Mouse (Mus musculus) kidney, embryonic 16.5 days (tissue): Measurements from ENCODE around the gene Efcab5. TPM values are rescaled to one million over a fixed set of nuclear protein-coding genes. Genes with fewer than 3 reads are reported as not detected.
"Not testable (repeated sequence)": the region's sequence is repeated elsewhere in the genome, so short reads cannot be mapped to it uniquely, and the experiment has no call there.

ENCODE experiments used
- ATAC-seq: fragments of 200-750 bp; cut with Nextera tagmentation; 2 replicates; pipeline ENCODE4 v1.8.0; 2017; ENCODE audit warnings: moderate TSS enrichment; ENCODE audit not compliant: low FRiP score, low TSS enrichment
- H3K27ac ChIP-seq: fragments of 300-500 bp; sonication (generic); 2 replicates; pipeline ENCODE4 v1.5.1; 2014; ENCODE audit warnings: low read length
- H3K27me3 ChIP-seq: fragments of 300-500 bp; sonication (generic); 2 replicates; pipeline ENCODE4 v1.6.1; 2014; ENCODE audit warnings: low read length, control low read depth, mixed read lengths; ENCODE audit not compliant: insufficient read depth
- H3K36me3 ChIP-seq: fragments of 300-500 bp; sonication (generic); 2 replicates; pipeline ENCODE4 v1.6.1; 2014; ENCODE audit warnings: low read length, control low read depth, mixed read lengths; ENCODE audit not compliant: insufficient read depth
- H3K4me1 ChIP-seq: fragments of 300-500 bp; sonication (generic); 2 replicates; pipeline ENCODE4 v1.6.1; 2014; ENCODE audit warnings: low read length, control low read depth, mixed read lengths; ENCODE audit not compliant: insufficient read depth
- H3K4me2 ChIP-seq: fragments of 300-500 bp; sonication (generic); replicated peaks from 2 replicates; pipeline ENCODE4 v1.6.1; 2014; ENCODE audit warnings: low read depth, low read length
- H3K4me3 ChIP-seq: fragments of 300-500 bp; sonication (generic); 2 replicates; pipeline ENCODE4 v1.5.1; 2014; ENCODE audit warnings: mild to moderate bottlenecking, low read length
- H3K9ac ChIP-seq: fragments of 300-500 bp; sonication (generic); replicated peaks from 2 replicates; pipeline ENCODE4 v1.6.1; 2014; ENCODE audit warnings: low read length
- H3K9me3 ChIP-seq: fragments of 300-500 bp; sonication (generic); 2 replicates; pipeline ENCODE4 v1.6.1; 2016; ENCODE audit warnings: low read length, control low read depth
- WGBS: fragments of 180-500 bp; shearing (Covaris S2); extraction: QIAGEN DNeasy Blood & Tissue Kit; methylation state at CpG from one replicate; pipeline ENCODE4 v1.1.7; 2014; 5-methylcytosine and 5-hydroxymethylcytosine counted together
- polyA plus RNA-seq: library from polyadenylated mRNA; unstranded; fragments of >200 nt; fragmentation: Nextera tagmentation; extraction: Ambion mirVana; gene quantifications from 2 replicates; pipeline ENCODE4 v1.2.1, GENCODE M21; 2015

Gene Efcab5
- polyA plus RNA-seq, 1 experiment from 2014 or later: 0.09 TPM

DNA sequence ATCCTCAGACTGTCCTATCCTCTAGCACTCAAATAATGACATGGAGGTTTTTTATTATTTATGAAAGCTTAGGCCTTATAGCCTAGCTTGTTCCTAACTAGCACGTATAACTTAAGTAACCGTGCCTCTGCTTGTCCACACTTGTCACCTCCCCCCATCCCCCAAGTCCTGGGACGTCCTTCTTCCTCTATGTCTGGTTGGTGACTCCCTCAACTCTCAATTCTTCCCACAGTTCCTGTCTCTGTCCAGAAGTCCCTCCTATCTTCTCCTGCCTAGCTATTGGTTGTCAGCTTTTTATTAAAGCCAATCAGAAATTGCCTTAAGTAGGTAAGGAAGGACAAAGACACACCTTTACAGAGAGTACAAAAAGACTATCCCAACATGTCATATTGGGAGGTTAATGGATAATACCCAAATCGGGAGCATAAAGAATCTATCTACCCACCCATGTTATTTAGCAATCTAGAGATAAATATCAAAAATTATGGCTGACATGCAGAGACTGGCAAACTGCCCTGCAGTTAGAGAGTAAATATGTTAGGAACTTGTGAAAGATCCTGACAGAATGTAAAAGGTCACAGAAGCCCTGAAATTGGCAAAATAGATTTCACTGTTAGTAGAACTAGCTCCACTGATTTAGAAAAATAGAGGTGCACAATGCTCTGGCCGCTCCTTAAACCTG lies 104.6 kb downstream of the Efcab5 start:
- Histone ChIP-seq H3K4me3 (no peak overlapping the region), H3K27ac (no peak overlapping the region), H3K4me1 (no peaks in the 10 kb centered on the region), H3K4me2 (no peak overlapping the region), H3K27me3 (peaks cover 15% of the 10 kb centered on the region), H3K36me3 (no peaks in the 10 kb centered on the region), H3K9me3 (no peaks in the 10 kb centered on the region), H3K9ac (no peak overlapping the region)
- WGBS: 56% methylated on average over 5 of the region's 5 CpGs
- no peak for ATAC-seq

DNA sequence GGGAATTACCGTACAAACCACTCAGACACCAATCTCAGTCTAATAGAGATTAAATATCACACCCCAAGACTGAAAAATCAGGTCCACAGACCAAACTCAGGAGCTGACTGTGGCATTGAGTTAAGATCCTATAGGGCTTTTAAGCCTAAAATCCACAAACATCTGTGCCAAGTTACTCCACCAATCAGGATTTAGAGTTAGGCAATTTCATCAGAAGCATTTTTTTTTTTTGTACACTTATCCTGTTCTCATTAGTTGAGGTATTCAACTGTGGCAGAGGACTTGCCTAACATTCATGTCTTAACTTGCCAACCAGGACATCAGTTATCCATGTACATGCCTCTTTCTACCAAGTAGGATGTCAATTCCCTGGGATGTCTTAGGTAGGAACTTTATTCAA lies 109.4 kb downstream of the Efcab5 start:
- ATAC-seq: no peak

DNA sequence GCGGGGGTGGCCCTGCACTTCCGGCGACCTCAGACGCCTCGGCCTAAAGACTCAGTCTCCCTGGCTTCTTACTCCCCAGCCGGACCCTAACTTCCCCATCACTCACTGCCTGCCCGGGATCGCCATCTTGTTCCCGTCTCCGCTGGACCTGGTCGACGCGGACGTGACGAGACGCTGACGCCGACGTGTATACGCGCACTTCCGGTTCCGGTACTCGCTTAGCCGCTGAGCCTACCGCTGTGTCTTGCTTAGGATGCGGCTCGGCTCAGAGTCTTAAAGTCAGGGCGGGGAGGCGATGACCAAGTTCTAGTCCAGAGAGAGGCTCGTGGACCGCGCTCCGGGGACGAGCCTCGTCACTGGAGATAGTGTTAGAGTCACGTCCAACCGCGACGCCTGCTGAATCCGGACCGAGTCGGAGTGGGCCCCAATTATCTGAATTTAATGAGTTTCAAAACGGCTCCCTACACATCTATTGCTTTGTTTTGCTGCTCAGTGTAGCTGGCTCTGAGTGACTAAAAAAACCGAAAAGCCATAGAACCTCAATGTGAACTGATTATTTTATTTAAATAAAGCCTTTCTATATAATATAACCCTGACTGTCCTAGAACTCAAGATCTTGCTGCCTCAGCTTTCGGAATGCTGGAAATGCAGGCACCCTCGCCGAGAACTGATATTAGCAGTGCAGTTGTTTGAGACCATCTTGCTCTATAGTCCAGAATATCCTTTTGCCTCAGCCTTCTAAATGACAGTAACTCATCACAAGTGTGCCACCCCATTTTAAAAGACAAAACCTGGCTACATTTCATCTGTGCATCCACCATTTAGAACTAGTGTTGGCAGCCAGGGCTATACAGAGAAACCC lies 110.3 kb downstream of the Efcab5 start, which contains the start of gene Nsrp1:
Nsrp1 (minus strand) TSS at position 163 of the 862 bp plus-strand sequence.
- ATAC-seq: peak; percentile 99
- WGBS: 4% methylated on average over 48 of the region's 48 CpGs
- peak within 1 kb of the TSS; percentile 91 for H3K4me2 ChIP-seq
- peaks cover 6% of the 10 kb centered on the region; the same call in 1 of the 2 replicates for H3K4me1 ChIP-seq
- peaks cover 15% of the 10 kb centered on the region for H3K27me3 ChIP-seq
- H3K27ac ChIP-seq: peak within 1 kb of the TSS; percentile 89
- H3K36me3 ChIP-seq: peaks cover 9% of the 10 kb centered on the region
- H3K4me3 ChIP-seq: peak within 1 kb of the TSS; percentile 96
- peak within 1 kb of the TSS; percentile 94 for H3K9ac ChIP-seq
- H3K9me3 ChIP-seq: no peaks in the 10 kb centered on the region

More for the DNA sequence above, 109.4 kb downstream of the Efcab5 start:
- no peak overlapping the region for H3K27ac ChIP-seq
- peaks cover 15% of the 10 kb centered on the region for H3K27me3 ChIP-seq
- no peak overlapping the region for H3K4me3 ChIP-seq
- 100% methylated on average over 1 of the region's 1 CpGs for WGBS
- no peak overlapping the region for H3K4me2 ChIP-seq
- no peaks in the 10 kb centered on the region for H3K9me3 ChIP-seq
- H3K9ac ChIP-seq: no peak overlapping the region
- peaks cover 3% of the 10 kb centered on the region for H3K36me3 ChIP-seq
- H3K4me1 ChIP-seq: peaks cover 6% of the 10 kb centered on the region; the same call in 1 of the 2 replicates

DNA sequence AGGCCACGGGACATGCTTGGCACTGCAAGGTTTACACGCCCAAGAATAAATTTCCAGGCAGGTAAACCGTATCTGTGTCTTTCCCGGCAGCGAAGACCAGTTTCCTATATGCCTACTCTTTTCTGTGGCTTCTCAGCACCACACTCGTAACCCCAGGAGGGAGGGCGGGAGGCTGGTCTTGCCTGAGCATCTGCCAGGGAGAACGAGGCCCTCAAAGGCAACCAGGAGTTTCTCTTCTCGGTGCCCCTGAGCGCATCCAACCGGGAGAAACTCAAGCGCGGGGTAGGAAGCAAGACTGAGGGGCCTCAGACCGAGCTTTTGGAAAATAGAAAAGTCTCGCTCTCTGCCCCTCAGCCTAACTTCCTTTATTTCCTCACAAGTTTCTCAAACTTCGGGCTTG lies 111.0 kb downstream of the Efcab5 start:
- Histone ChIP-seq H3K36me3 (peaks cover 9% of the 10 kb centered on the region), H3K4me2 (peak overlapping the region; percentile 91), H3K9me3 (no peaks in the 10 kb centered on the region), H3K9ac (peak overlapping the region; percentile 94), H3K27me3 (peaks cover 15% of the 10 kb centered on the region), H3K4me3 (peak overlapping the region; percentile 96), H3K27ac (peak overlapping the region; percentile 89), H3K4me1 (peaks cover 6% of the 10 kb centered on the region; the same call in 1 of the 2 replicates)
- peak; percentile 46; the same call in 1 of the 2 replicates for ATAC-seq
- 2% methylated on average over 16 of the region's 16 CpGs for WGBS

DNA sequence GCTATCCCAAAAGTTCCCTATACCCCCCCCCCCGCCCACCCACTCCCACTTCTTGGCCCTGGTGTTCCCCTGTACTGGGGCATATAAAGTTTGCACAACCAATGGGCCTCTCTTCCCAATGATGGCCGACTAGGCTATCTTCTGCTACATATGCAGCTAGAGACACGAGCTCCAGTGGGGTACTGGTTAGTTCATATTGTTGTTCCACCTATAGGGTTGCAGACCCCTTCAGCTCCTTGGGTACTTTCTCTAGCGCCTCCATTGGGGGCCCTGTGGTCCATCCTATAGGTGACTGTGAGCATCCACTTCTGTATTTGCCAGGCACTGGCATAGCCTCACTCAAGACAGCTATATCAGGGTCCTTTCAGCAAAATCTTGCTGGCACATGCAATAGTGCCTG lies 111.4 kb downstream of the Efcab5 start:
- Histone ChIP-seq H3K4me2 (peak overlapping the region; percentile 91), H3K27me3 (peaks cover 13% of the 10 kb centered on the region), H3K4me3 (peak overlapping the region; percentile 96), H3K9ac (peak overlapping the region; percentile 94), H3K27ac (peak overlapping the region; percentile 89; the same call in 1 of the 2 replicates)
- not testable (repeated sequence) for H3K36me3 ChIP-seq, ATAC-seq, H3K9me3 ChIP-seq, H3K4me1 ChIP-seq
- WGBS: 45% methylated on average over 4 of the region's 4 CpGs

DNA sequence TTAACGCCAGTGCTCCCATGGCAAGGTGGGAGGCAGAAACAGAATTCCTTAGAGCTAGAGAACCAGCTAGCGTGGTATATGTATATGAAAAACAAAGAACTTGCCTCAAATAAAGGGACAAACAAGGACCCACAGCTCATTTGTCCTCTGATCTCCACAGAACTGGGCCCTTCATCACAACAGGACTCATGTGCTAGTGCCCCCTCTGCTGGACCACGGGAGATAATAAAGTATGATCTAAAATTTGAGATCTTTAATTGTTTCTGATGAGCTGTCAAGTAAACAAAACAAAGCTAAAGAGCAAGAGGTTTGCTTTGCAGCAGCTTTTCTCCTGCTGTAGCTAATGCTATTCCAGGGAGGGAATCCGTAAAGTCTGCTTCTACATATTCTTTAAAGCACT lies 118.0 kb downstream of the Efcab5 start:
- no peak for ATAC-seq
- no peaks in the 10 kb centered on the region for H3K9me3 ChIP-seq
- WGBS: 79% methylated on average over 4 of the region's 4 CpGs
- H3K4me2 ChIP-seq: no peak overlapping the region
- no peaks in the 10 kb centered on the region for H3K27me3 ChIP-seq
- no peak overlapping the region for H3K9ac ChIP-seq
- H3K36me3 ChIP-seq: peaks cover 16% of the 10 kb centered on the region
- H3K4me3 ChIP-seq: no peak overlapping the region
- no peak overlapping the region for H3K27ac ChIP-seq
- peaks cover 4% of the 10 kb centered on the region; the same call in 1 of the 2 replicates for H3K4me1 ChIP-seq

DNA sequence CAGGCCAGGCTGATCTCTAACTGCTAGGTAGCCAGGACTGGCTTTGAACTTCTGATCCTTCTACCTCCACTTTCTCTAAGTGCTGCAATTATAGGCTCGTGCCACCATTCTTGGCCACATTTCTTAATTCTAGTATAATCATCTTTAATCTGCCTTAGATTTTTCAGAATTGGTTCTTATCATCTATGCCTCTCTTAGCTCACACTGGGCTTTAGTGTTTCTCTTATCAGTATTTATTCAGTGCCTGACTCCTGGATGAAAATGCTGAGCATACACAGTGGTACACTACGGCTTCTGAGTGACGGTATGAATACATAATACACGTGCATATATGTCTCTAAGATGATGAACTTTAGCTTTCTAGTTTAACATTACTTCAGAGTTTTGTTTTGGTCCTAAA lies 119.9 kb downstream of the Efcab5 start:
- no peak overlapping the region for H3K4me2 ChIP-seq
- ATAC-seq: no peak
- no peak overlapping the region for H3K9ac ChIP-seq
- peaks cover 8% of the 10 kb centered on the region; the same call in 1 of the 2 replicates for H3K36me3 ChIP-seq
- no peaks in the 10 kb centered on the region for H3K27me3 ChIP-seq
- no peak overlapping the region for H3K27ac ChIP-seq
- no peak overlapping the region for H3K4me3 ChIP-seq
- H3K9me3 ChIP-seq: no peaks in the 10 kb centered on the region
- 93% methylated on average over 4 of the region's 4 CpGs for WGBS
- peaks cover 4% of the 10 kb centered on the region; the same call in 1 of the 2 replicates for H3K4me1 ChIP-seq

DNA sequence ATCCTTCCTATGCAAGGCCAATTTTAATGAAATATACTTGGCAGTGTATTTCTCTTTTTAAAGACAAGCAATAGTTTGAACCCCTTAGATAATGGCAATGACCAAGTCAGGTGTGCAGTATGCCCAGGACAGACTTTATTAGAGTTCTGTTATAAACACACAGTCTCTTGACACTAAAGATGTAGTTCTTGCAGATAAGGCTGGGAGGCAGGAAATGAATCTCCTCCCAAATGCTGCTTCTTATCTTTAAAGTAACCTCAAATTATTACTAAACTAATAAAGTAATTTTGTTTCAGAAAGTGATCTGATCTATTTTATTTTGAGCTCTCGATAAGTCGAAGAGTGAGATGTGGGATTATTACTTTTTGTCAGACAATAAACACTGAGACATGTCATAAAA lies 125.4 kb downstream of the Efcab5 start:
- Histone ChIP-seq H3K27ac (no peak overlapping the region), H3K4me1 (peaks cover 7% of the 10 kb centered on the region; the same call in 1 of the 2 replicates), H3K36me3 (no peaks in the 10 kb centered on the region), H3K9me3 (no peaks in the 10 kb centered on the region), H3K4me3 (no peak overlapping the region), H3K27me3 (no peaks in the 10 kb centered on the region), H3K4me2 (no peak overlapping the region), H3K9ac (no peak overlapping the region)
- no peak for ATAC-seq
- WGBS: 86% methylated on average over 2 of the region's 2 CpGs

DNA sequence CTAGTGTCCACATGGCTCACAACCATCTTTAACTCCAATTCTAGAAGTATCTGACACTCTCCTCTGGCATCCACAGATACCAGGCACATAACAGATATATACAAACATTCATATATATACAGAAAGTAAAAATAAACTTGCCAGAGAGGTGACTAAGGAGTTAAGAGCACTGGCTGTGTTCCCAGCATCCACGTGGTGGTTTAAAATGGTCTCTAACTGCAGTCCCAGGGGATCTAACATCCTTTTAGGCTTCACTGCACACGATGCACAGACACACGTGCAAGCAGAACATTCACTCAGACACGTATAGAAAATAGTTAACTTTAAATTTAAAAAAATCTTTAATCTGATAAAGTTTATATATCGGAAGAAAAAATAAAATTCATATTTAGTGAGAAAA lies 126.8 kb downstream of the Efcab5 start:
- H3K27ac ChIP-seq: no peak overlapping the region
- H3K9me3 ChIP-seq: no peaks in the 10 kb centered on the region
- H3K4me1 ChIP-seq: peaks cover 7% of the 10 kb centered on the region; the same call in 1 of the 2 replicates
- H3K4me3 ChIP-seq: no peak overlapping the region
- ATAC-seq: no peak
- no peaks in the 10 kb centered on the region for H3K27me3 ChIP-seq
- WGBS: 51% methylated on average over 5 of the region's 5 CpGs
- H3K36me3 ChIP-seq: no peaks in the 10 kb centered on the region
- no peak overlapping the region for H3K9ac ChIP-seq
- H3K4me2 ChIP-seq: no peak overlapping the region
